Mouse (Mus musculus): ENCODE measurements around the gene Ccsap. TPM values are rescaled to one million over a fixed set of nuclear protein-coding genes. Genes with fewer than 3 reads are reported as not detected.

The Ccsap gene
- total and polyA plus RNA-seq, 3 experiments, result 5.0 to 6.2 (median 5.4) TPM

DNA sequence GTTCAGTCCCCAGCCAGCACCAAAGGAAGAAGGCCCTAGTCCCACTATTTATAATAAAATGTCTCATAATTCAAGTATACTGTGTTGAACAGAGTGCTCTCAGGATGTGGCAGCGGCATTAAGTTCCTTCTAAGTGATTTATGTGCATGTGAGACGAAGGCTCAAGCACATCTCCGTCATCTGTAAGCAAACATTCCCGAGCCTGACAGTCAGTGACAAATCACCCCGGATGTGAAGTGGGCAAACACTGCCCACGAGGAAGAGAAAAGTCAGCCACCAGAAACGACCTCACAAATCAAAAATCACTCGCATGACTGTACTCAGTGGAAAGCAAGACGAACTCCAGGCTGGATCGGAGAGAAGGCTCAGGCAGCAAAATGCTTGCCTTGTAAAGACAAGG is 66.1 kb downstream of the Ccsap start:
- dilution Hi-C loops (cut with MboI; ENCODE audit: extremely low pct_ligation_motif_present, extremely low pct_unique_long_range_greater_than_20kb, low sequenced_read_pairs), result no loop called here
- TF ChIP-seq TCF12 (IDR thresholded peaks at IDR 0.05; ENCODE audit: low read depth, low read length), result no peak
- no peak for TF ChIP-seq USF1 (IDR thresholded peaks at IDR 0.05; ENCODE audit: low read depth, low read length)
- TF ChIP-seq JUND (conservative IDR thresholded peaks at IDR 0.05; ENCODE audit: low read depth, low read length), result no peak
- TF ChIP-seq RAD21 (IDR thresholded peaks at IDR 0.05; ENCODE audit: low read depth, low read length), result no peak
- TF ChIP-seq ZMIZ1 (IDR thresholded peaks at IDR 0.05; ENCODE audit: low read depth, low read length), result no peak
- no peak for TF ChIP-seq MEF2A (IDR thresholded peaks at IDR 0.05; ENCODE audit: borderline replicate concordance, low read depth, low read length)
- no peak for TF ChIP-seq GABPA (IDR thresholded peaks at IDR 0.05; ENCODE audit: insufficient replicate concordance, low read depth, low read length)
- no peak for TF ChIP-seq UBTF (IDR thresholded peaks at IDR 0.05; ENCODE audit: low read depth, low read length)
- no peak for TF ChIP-seq IRF4 (IDR thresholded peaks at IDR 0.05; ENCODE audit: low read depth, low read length)
- DNase-seq (ENCODE audit: extremely low read depth), result no peak
- H3K9ac ChIP-seq (ENCODE audit: insufficient read depth, low read depth), result no peak overlapping the region
- no peaks in the 10 kb centered on the region for H3K27me3 ChIP-seq (replicated peaks)
- in situ Hi-C loops (cut with MboI; ENCODE audit: low pct_ligation_motif_present, low pct_unique_long_range_greater_than_20kb, low sequenced_read_pairs), result loop anchor here (10.0 kb wide), 1 partner anchor 561 kb away; no protein-coding TSS in a partner anchor
- H3K79me2 ChIP-seq (replicated peaks; ENCODE audit: control insufficient read depth, extremely low read depth, insufficient read depth, poor library complexity, severe bottlenecking), result no peaks in the 10 kb centered on the region
- H3K4me2 ChIP-seq (ENCODE audit: insufficient read depth, low read depth, poor library complexity, severe bottlenecking), result no peak overlapping the region
- H3K36me3 ChIP-seq (replicated peaks in 1 of 2; ENCODE audit: control insufficient read depth in 1 of 2, insufficient read depth in 1 of 2, low read length in 1 of 2), result peaks cover 0 to 9% of the 10 kb centered on the region in 2 experiments
- peaks cover 5 to 22% of the 10 kb centered on the region in 2 experiments for H3K4me1 ChIP-seq (ENCODE audit: control insufficient read depth in 1 of 2, insufficient read depth in 2 of 2)
- no peak overlapping the region for H3K4me3 ChIP-seq (replicated peaks in 1 of 3; ENCODE audit: low read depth in 2 of 3, low read length in 2 of 3, poor library complexity in 1 of 3)
- no peak overlapping the region for H3K27ac ChIP-seq (ENCODE audit: insufficient read depth, low read depth)
- no peaks in the 10 kb centered on the region for H3K9me3 ChIP-seq (replicated peaks; ENCODE audit: low read length)

DNA sequence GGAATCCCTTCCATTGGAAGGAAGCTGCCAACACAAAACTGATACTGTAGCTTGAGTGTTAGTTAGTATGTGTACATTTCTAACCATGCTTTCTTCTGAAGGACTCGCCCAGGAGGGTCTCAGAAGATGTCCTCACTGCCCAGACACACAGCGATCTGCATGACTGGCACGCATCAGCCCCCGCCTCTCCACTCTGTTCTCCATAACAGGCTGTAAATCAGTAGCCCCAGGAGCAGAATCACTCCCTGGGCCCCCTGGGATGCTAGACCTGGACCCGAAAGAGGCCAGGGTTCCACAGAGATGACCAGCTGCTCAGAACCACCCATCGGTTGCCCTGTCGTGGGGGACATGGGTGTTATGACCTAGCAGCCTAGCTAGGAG is 68.2 kb downstream of the Ccsap start:
- peaks cover 6 to 16% of the 10 kb centered on the region in 2 experiments; a peak in 3 of 4 replicates for H3K4me1 ChIP-seq (ENCODE audit: control insufficient read depth in 1 of 2, insufficient read depth in 2 of 2)
- no peaks in the 10 kb centered on the region for H3K27me3 ChIP-seq (replicated peaks)
- no peaks in the 10 kb centered on the region for H3K79me2 ChIP-seq (replicated peaks; ENCODE audit: control insufficient read depth, extremely low read depth, insufficient read depth, poor library complexity, severe bottlenecking)
- dilution Hi-C loops (cut with MboI; ENCODE audit: extremely low pct_ligation_motif_present, extremely low pct_unique_long_range_greater_than_20kb, low sequenced_read_pairs), result no loop called here
- DNase-seq (ENCODE audit: extremely low read depth), result no peak
- H3K4me2 ChIP-seq (ENCODE audit: insufficient read depth, low read depth, poor library complexity, severe bottlenecking), result no peak overlapping the region
- TF ChIP-seq USF1 (IDR thresholded peaks at IDR 0.05; ENCODE audit: low read depth, low read length) (no peak), MEF2A (IDR thresholded peaks at IDR 0.05; ENCODE audit: borderline replicate concordance, low read depth, low read length) (no peak), MAFK (IDR thresholded peaks at IDR 0.05; ENCODE audit: insufficient replicate concordance, low read length) (no peak), TCF12 (IDR thresholded peaks at IDR 0.05; ENCODE audit: low read depth, low read length) (no peak), CHD1 (IDR thresholded peaks at IDR 0.05; ENCODE audit: low read depth, low read length) (no peak), UBTF (IDR thresholded peaks at IDR 0.05; ENCODE audit: low read depth, low read length) (no peak), ETS1 (conservative IDR thresholded peaks at IDR 0.05; ENCODE audit: low read depth, low read length) (no peak), HCFC1 (IDR thresholded peaks at IDR 0.05; ENCODE audit: low read depth, low read length) (no peak), RCOR1 (conservative IDR thresholded peaks at IDR 0.05; ENCODE audit: low read depth, low read length) (no peak), POLR2A (IDR thresholded peaks at IDR 0.05; ENCODE audit: low read depth, low read length) (no peak), BHLHE40 (IDR thresholded peaks at IDR 0.05; ENCODE audit: low read depth, low read length) (no peak), ZNF384 (IDR thresholded peaks at IDR 0.05; ENCODE audit: low read depth, low read length) (no peak)
- H3K9ac ChIP-seq (ENCODE audit: insufficient read depth, low read depth), result no peak overlapping the region
- peaks cover 0 to 9% of the 10 kb centered on the region in 2 experiments for H3K36me3 ChIP-seq (replicated peaks in 1 of 2; ENCODE audit: control insufficient read depth in 1 of 2, insufficient read depth in 1 of 2, low read length in 1 of 2)
- H3K27ac ChIP-seq (ENCODE audit: insufficient read depth, low read depth), result no peak overlapping the region
- H3K4me3 ChIP-seq (replicated peaks in 1 of 3; ENCODE audit: low read depth in 2 of 3, low read length in 2 of 3, poor library complexity in 1 of 3), result no peak overlapping the region
- in situ Hi-C loops (cut with MboI; ENCODE audit: low pct_ligation_motif_present, low pct_unique_long_range_greater_than_20kb, low sequenced_read_pairs), result loop anchor here (10.0 kb wide), 1 partner anchor 563 kb away; no protein-coding TSS in a partner anchor
- H3K9me3 ChIP-seq (replicated peaks; ENCODE audit: low read length), result no peaks in the 10 kb centered on the region
